Mouse (Mus musculus) C2C12 (cell line): ENCODE data around the gene Gm21818.
"Not testable (repeated sequence)": the region's sequence is repeated elsewhere in the genome, so short reads cannot be mapped to it uniquely, and the experiment has no call there.

Experiments
- CTCF ChIP-seq: IDR thresholded peaks from one replicate; pipeline ENCODE4 v1.5.1; 2011; ENCODE audit not compliant: control insufficient read depth, insufficient read depth, insufficient read length
- MAX ChIP-seq: IDR thresholded peaks from one replicate; pipeline ENCODE4 v1.6.1; 2011; ENCODE audit warnings: mild to moderate bottlenecking, control low read depth
- MYOG ChIP-seq: IDR thresholded peaks from one replicate; pipeline ENCODE4 v1.6.1; 2011; ENCODE audit not compliant: control insufficient read depth, insufficient read length; ENCODE audit errors: extremely low read depth
- USF1 ChIP-seq: IDR thresholded peaks from one replicate; pipeline ENCODE4 v1.6.1; 2011; ENCODE audit warnings: low read depth, mild to moderate bottlenecking, control low read depth, moderate library complexity

- TF ChIP-seq MAX, CTCF, USF1, MYOG: not testable (repeated sequence)
These were observed 24.1 kb downstream of the Gm21818 start for GRCm38 (mm10) chr13:120196189-120196821.
